Mouse (Mus musculus) lung, postnatal 4 days (tissue): ENCODE measurements around the gene Hpgds.
A peak's percentile ranks its signal among the peaks of the same experiment; 100 is the strongest.

Experiments
- DNase-seq, 2 experiments: peaks; one replicate each; pipeline ENCODE4 v3.0.0; 2021

Hpgds gene

DNA sequence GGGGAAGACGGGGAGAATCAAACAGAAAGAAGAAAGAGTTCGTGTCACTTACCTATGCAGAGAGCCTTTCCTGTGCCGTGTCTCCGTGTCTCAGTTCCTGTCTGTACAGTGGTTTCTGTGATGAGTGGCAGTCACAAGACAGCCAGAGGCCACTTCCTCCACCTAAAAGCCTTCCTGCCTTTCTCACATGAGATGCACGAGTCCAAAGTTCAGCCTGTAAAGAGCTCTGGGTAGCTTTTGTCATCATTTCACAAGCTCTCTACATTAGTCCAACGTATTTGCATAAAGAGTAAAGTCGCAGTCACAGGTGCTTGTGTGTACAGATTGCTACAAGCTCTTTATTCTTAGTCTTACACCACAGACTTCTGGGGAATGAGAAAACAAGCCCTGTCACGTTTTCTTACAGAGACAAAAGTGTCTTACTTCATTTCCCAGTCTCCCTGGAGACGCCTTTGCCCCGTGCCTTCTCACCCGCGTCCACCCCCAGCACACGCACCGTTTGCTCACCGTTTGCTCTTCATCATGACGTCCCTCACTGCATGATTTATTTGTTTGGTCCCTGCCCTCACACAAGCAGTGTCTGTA, at the start of gene Hpgds:
Gene Hpgds (minus strand): TSS at position 288 of the 585 bp plus-strand sequence.
- peak in 1 of 2 experiments; percentile 38 for DNase-seq

- no peak for DNase-seq
Observed at GRCm38 (mm10) chr6:65164977-65165376, 20.3 kb upstream of the Hpgds start.

DNA sequence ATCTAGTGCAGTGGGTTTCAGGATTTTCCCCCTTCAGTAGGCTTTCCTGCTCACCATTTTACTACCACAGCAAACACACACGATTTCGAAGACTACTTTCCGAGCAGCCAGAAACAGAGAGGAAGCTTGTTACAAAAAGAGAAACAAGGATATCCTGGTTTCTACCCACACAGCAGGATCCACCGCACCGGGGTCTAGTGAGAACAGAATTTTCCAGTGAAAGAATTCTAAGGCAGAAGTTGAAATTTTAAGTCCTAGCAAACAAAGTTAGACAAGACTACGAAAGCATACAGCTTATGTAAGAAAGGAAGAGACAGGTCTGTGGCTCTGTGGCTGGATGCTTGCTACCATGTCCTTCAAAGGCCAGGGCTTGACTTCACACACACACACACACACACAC, 19.4 kb upstream of the Hpgds start:
- DNase-seq: no peak

DNA sequence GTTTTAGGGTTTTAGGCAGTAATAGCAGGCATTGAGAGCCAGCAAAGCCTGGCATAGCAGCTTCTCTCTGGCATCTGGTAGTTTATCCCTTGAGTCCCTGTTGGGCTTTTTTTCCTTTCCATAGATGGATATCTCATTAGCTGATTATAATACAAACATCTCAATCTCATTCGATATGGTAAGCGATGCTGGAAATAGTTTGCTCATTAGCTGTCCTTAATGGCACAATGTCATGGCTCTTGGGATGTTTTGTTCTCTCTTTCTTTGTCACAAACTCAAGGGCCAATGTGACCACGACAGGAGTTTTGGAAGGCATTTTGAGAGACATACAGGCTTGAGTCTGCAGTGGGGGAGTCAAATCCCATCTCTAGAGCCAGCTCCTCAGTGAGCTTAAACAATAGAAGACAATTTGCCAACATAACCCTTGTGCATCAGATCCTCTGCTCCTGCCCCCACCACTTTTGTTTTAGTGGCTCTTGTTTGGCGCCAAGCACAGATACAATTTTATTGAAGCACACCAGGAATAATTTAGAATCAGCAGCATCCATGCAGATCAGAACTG, 14.8 kb upstream of the Hpgds start:
- DNase-seq: no peak

DNA sequence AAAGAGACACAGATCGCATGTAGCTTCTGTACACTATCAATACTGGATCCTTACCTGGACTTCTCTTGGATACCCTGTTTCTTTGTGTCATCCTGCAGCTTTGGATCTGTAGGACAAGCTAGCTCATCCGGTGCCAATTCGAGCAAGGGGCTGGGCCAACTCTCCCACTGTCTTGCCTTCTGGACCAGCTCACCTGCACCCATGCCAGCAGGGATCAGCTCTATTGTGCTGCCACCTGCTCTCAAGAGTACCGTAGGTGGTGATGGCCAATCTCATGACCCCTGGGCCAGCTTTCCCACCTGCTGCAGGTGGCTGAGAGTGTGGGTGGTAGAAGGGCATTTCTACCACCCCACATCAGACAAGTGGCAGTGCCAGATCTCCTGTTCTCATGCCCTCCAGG, 12.3 kb upstream of the Hpgds start:
- DNase-seq: no peak

- no peak for DNase-seq
Observed at GRCm38 (mm10) chr6:65153570-65153969, 8.9 kb upstream of the Hpgds start.

GRCm38 (mm10) chr6:65150703-65151102, 6.0 kb upstream of the Hpgds start:
- no peak for DNase-seq

DNA sequence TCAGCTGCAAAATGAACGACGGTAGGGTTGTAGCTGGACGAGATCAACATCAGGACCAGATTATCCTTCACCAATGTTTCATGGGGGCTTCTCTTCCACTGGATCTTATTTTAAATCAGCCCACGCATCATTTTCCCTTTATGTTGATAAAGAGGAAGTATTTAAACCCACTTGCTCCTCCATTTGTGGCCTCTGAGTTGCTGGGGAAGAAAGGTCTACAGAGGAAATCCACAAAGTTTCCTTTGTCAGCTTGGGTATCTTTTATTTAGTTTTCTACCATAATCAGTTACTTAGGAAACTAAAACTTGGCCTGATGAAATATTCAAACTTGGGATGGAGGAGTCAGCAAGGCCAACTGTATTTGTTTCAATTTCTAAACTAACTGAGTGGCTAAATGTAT, 1.7 kb upstream of the Hpgds start:
- no peak for DNase-seq

- DNase-seq: no peak
Observed at GRCm38 (mm10) chr6:65142316-65142715, 2.4 kb downstream of the Hpgds start.

DNA sequence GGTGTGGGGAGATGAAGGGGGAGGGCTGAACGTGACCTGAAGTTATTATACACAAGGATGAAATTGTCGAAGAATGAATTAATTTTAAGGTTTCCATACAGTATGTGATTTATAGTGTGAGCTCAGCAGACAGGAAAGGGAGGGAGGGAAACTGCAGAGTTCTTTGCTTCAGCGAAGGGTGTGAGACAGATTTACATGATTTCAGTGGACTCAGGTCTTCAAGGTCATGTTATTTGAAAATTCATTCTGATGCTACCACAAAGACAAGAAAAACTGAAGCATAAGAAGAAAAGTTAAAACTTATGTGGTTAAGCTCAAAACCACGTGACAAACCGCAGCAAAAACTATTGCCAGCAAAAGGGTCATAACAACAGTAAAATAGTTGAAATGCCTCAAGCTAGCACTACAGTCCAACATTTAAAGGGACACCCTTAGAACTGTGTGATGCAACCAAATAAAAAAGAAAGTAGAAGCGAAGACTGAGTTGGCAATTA, 3.9 kb downstream of the Hpgds start:
- no peak for DNase-seq

DNA sequence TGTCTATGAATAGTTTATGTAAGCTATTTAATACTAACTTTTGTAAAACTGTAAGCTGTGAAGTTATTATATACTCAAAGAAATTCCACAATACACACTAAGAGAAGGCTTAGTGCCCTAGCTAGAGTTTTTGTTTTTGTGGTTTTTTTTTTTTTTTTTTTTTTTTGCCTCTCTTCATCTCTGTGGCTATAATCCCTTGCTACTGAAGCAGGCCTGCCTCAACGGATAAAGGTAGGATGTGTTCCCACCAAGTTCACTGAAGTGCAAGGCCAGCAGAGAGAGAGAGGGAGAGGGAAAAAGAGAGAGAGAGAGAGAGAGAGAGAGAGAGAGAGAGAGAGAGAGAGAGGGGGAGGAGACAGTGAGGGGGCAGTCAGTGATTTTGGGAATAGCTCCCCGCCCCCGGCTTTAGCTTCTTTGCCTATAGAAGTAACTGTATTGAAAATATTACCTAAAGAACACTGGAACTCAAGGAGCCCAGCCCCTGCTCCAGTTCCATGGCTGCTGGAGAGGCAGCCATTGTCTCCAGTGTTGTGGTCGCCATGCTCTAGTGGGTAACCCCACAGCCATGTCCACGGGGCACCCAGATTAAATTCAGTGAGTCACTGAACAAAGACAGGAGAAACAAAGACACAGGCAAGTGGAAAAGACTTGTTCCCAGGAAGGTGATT, 4.5 kb downstream of the Hpgds start:
- DNase-seq: no peak

DNA sequence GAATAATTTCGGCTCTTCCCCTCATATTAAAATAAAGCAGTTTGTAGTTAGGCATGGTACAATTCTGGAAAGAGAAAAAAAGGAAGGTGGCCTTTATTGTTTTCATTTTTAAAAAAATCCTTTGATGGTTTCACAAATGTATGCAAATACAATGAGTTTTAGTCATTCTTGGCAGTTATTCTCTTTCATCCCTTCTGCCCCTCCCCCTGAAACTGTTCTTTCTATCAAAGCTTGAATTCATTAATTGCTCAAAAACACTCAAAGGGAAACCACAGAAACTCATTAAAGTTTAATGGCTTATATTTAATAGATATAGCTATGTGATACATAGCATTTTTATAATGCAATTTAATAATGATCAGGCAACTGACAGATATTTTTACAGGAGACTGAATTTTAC, 6.5 kb downstream of the Hpgds start:
- DNase-seq: no peak

GRCm38 (mm10) chr6:65137802-65138201, 6.9 kb downstream of the Hpgds start:
- DNase-seq: no peak

DNA sequence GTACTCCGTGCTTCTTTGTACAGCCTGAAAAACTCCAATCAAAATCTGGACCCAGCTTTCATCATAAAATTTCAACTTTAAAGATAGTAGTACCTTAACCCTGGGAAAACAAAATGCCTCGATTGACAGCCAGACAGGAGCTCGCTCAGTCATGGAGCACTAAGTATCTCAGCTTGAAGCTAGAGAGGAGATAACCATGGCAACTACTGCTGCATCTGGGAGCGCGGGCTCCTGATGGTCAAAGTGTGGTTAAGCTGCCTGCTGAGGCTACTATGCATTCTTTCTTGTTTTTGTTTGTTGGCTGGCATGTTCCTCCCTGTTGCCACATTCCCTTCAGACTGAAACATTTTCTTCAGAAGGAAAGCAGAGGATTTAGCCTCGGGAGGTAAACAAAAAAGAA, 12.3 kb downstream of the Hpgds start:
- no peak for DNase-seq

GRCm38 (mm10) chr6:65126074-65126726, 18.5 kb downstream of the Hpgds start:
- peak in 1 of 2 experiments; percentile 63 for DNase-seq

DNA sequence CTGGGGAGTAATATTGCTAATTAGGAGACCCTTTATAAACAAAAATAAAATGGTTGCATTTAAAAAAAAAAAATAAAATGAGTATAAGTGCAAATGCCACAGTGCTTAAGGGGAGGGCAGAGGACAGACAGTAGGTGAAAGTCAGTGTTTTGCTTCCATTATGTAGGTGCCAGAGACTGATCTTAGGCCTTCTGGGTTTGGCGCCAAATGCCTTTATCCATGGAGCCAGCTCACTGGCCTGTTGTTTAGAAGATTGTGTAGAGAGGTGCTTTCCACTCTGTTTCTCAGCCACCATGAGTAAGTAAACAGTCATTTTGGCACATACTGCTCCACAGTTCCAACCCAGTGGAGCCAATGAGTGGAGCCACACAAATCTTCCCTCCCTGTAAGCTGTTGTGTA, 27.2 kb downstream of the Hpgds start:
- no peak for DNase-seq

DNA sequence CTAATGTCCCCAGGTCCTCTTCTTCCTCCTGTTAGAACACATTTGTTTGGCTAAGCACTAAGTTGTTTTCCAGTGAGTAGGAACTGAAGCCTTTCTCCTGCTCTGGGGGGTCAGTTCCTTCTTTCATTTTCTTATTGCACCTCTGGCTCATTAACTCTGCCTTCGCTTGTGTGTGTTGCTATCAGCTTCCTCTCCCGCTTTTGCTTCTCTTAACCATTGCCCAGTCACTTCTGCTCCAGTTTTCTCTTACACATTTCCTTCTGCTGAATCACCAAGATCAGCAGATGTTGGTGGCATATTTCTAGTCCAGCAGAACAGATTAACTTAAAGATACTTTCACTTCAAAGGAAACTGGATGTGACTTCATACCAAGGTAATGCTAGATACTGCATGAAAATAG, 29.8 kb downstream of the Hpgds start:
- no peak for DNase-seq

DNA sequence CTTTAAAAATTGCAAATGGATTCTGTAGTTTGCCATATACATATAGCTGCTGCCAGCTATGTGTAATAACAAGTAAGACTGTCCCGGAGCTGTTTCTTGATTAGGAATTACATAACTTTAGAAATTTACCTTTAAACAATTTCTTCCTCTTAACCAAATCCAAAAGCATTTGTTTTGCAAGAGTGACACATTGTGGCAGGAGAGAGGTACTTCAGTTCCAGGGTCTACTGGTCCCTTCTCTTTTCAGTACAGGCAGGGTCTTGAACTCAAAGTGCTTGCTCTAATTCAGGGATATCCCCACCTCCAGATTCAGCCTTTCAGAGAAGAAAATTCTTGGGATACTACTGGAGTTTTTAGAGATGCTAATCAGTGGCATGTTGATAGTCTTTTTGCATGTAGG, 65.6 kb downstream of the Hpgds start:
- no peak for DNase-seq

DNA sequence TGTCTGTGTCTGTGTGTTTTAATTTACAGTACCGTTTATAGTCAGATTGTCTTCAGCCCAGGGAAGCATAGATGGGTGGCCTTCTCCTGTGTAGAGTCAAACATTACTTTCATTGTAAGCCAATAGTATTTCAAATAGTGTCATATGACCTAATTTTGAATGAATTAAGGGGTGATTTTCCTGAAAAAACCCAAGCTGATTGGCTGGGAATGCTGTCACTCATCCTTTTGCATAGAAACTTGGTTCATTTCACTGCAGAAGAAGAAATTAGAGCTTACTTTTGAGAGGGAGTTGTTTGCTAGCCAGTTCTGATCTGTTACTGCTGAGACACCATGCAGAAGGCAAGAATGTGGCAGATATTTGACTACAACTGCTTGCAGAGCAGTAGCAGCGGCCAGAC, 69.5 kb downstream of the Hpgds start:
- DNase-seq: no peak
